Mouse (Mus musculus) liver, postnatal 0 days (tissue): Measurements from ENCODE around the gene Gnao1. TPM values are rescaled to one million over a fixed set of nuclear protein-coding genes. Genes with fewer than 3 reads are reported as not detected.

Source experiments
- ATAC-seq: fragments of 200-750 bp; cut with Nextera tagmentation; 2 replicates; pipeline ENCODE4 v1.8.0; 2017; ENCODE audit warnings: mild to moderate bottlenecking, moderate library complexity
- DNase-seq: peaks from one replicate; pipeline ENCODE4 v3.0.0-alpha.2; 2016
- H3K27ac ChIP-seq: fragments of 300-500 bp; sonication (generic); 2 replicates; pipeline ENCODE4 v1.5.1; 2014; ENCODE audit warnings: antibody characterized with exemption, moderate library complexity, mild to moderate bottlenecking, low read depth
- H3K27me3 ChIP-seq: fragments of 300-500 bp; sonication (generic); 2 replicates; pipeline ENCODE4 v1.6.1; 2014; ENCODE audit warnings: low read length, control low read depth, mixed read lengths; ENCODE audit not compliant: insufficient read depth
- H3K36me3 ChIP-seq: fragments of 300-500 bp; sonication (generic); replicated peaks from 2 replicates; pipeline ENCODE4 v1.6.1; 2014; ENCODE audit warnings: mild to moderate bottlenecking, control low read depth, low read length, moderate library complexity, mixed read lengths; ENCODE audit not compliant: insufficient read depth
- H3K4me1 ChIP-seq: fragments of 300-500 bp; sonication (generic); 2 replicates; pipeline ENCODE4 v1.6.1; 2014; ENCODE audit warnings: antibody characterized with exemption, mild to moderate bottlenecking, control low read depth; ENCODE audit not compliant: insufficient read depth
- H3K4me2 ChIP-seq: fragments of 300-500 bp; sonication (generic); 2 replicates; pipeline ENCODE4 v1.6.1; 2014; ENCODE audit warnings: low read depth, mild to moderate bottlenecking, low read length, moderate library complexity, mixed read lengths
- H3K4me3 ChIP-seq: fragments of 300-500 bp; sonication (generic); 2 replicates; pipeline ENCODE4 v1.5.1; 2014; ENCODE audit warnings: low read depth, low read length
- H3K9ac ChIP-seq: fragments of 300-500 bp; sonication (generic); replicated peaks from 2 replicates; pipeline ENCODE4 v1.6.1; 2014; ENCODE audit warnings: mild to moderate bottlenecking, moderate library complexity
- H3K9me3 ChIP-seq: fragments of 300-500 bp; sonication (generic); 2 replicates; pipeline ENCODE4 v1.6.1; 2016; ENCODE audit warnings: mild to moderate bottlenecking, control low read depth, low read length, mixed read lengths
- CTCF ChIP-seq: sonication (generic); IDR thresholded peaks from 2 replicates; pipeline ENCODE4 v1.5.1; 2016; ENCODE audit warnings: antibody characterized with exemption, low read depth
- EP300 ChIP-seq: IDR thresholded peaks from 2 replicates; pipeline ENCODE4 v1.6.1; 2016; ENCODE audit warnings: antibody characterized with exemption, low read depth, mild to moderate bottlenecking
- WGBS: fragments of 180-500 bp; shearing (Covaris S2); extraction: QIAGEN DNeasy Blood & Tissue Kit; methylation state at CpG from one replicate; pipeline ENCODE4 v1.1.7; 2014; ENCODE audit not compliant: insufficient replicate concordance; 5-methylcytosine and 5-hydroxymethylcytosine counted together
- polyA plus RNA-seq: library from polyadenylated mRNA; unstranded; fragments of >200 nt; fragmentation: Nextera tagmentation; extraction: Ambion mirVana; gene quantifications from 2 replicates; pipeline ENCODE4 v1.2.1, GENCODE M21; 2015

Gene Gnao1
- polyA plus RNA-seq, 1 experiment from 2014 or later: 0.08 TPM

GRCm38 (mm10) chr8:93958402-93958801 is 148.6 kb downstream of the Gnao1 start:
- no peaks in the 10 kb centered on the region for H3K36me3 ChIP-seq
- H3K4me2 ChIP-seq: no peak overlapping the region
- ATAC-seq: no peak
- H3K27me3 ChIP-seq: no peaks in the 10 kb centered on the region
- 74% methylated on average over 9 of the region's 9 CpGs for WGBS
- no peak overlapping the region for H3K4me3 ChIP-seq
- no peaks in the 10 kb centered on the region for H3K9me3 ChIP-seq
- H3K27ac ChIP-seq: no peak overlapping the region
- no peaks in the 10 kb centered on the region for H3K4me1 ChIP-seq
- TF ChIP-seq EP300: no peak
- TF ChIP-seq CTCF: no peak
- H3K9ac ChIP-seq: no peak overlapping the region
- no peak for DNase-seq

DNA sequence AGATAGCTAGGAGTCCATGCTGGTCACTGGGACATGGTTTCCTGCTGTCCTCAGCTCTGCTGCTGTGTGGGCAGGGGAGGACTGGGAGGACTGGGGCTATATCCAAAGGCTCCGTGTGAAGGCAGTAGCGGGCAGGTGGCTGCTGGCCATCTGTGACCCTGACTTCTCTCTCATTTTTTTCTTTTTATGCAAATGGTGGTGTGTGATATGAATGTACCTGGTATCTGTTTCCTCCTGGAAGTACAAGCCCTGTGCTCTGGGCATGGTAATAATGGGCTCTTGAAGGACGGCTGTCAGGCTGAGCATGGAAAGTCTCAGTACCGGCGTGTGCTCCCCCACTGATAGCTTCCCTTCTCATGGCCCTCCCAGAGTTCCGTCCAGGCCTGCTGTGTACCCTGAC is 151.1 kb downstream of the Gnao1 start:
- Histone ChIP-seq H3K27me3 (no peaks in the 10 kb centered on the region), H3K9ac (no peak overlapping the region), H3K4me1 (no peaks in the 10 kb centered on the region), H3K4me3 (no peak overlapping the region), H3K9me3 (no peaks in the 10 kb centered on the region), H3K4me2 (no peak overlapping the region), H3K27ac (no peak overlapping the region), H3K36me3 (no peaks in the 10 kb centered on the region)
- TF ChIP-seq CTCF (no peak), EP300 (no peak)
- DNase-seq (no peak), ATAC-seq (no peak)
- 77% methylated on average over 6 of the region's 6 CpGs for WGBS

DNA sequence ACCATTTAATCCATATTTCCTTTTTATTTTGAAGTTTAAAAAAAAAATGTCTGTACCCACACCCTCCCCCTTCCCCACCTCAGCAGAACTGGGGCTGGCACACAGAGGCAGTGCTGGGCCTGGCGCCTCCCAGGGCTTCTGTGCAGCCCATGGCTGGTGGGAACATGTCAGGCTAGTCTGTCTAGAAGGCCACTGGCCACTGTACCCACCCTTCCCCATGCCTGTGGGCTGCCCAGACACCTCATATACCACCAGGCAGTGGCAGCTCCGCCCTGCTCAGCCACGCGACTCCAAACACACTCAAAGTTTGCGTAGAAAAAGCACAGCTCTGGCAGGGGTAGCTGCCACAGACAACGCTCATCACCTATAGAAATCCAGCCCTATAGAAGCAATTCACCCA is 158.5 kb downstream of the Gnao1 start:
- peak; percentile 42; the same call in 1 of the 2 replicates for ATAC-seq
- no peaks in the 10 kb centered on the region for H3K9me3 ChIP-seq
- H3K4me2 ChIP-seq: no peak overlapping the region
- H3K36me3 ChIP-seq: peaks cover 21% of the 10 kb centered on the region
- WGBS: 71% methylated on average over 6 of the region's 6 CpGs
- no peak for DNase-seq
- H3K4me3 ChIP-seq: no peak overlapping the region
- H3K4me1 ChIP-seq: peaks cover 12% of the 10 kb centered on the region
- H3K27ac ChIP-seq: peak overlapping the region; percentile 48; the same call in 1 of the 2 replicates
- H3K9ac ChIP-seq: no peak overlapping the region
- no peaks in the 10 kb centered on the region for H3K27me3 ChIP-seq
- TF ChIP-seq EP300: no peak
- no peak for TF ChIP-seq CTCF

DNA sequence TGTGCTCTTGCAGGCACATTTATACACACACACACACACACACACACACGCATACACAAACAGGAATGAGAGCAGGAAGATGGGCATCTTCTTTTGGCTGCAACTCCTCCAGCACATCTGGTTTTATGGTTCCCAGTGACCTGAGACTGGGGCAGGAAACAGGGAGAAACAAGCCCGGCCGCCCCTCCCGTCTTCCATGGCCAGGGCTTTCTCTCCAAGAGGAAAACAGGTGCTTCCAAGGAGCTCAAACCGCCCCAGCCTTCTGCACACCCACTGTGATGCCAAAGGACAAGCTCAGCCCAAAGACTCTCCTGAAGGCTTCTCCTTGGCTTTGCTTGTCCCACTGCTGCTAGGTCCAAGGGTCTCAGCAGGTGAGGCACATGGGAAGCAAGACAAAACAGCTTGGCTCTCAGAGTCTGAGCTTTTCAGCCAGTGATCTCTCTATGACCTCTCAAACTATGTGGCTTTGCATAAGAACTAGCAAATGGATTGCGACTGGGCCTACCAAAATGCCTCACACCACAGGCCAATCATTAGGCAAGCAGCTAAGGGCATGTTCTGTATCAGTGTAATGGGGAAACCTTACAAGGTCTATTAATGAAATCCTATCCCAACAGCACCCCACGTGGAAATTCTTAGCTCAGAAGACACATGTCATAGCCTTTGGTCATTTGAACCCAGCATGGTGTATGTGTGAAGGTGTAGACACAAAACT is 160.0 kb downstream of the Gnao1 start:
- peaks cover 34% of the 10 kb centered on the region for H3K36me3 ChIP-seq
- ATAC-seq (no peak), DNase-seq (no peak)
- peaks cover 17% of the 10 kb centered on the region for H3K4me1 ChIP-seq
- no peak overlapping the region for H3K27ac ChIP-seq
- TF ChIP-seq EP300: no peak
- no peak for TF ChIP-seq CTCF
- WGBS: 75% methylated on average over 7 of the region's 7 CpGs
- no peaks in the 10 kb centered on the region for H3K9me3 ChIP-seq
- no peak overlapping the region for H3K9ac ChIP-seq
- H3K4me3 ChIP-seq: no peak overlapping the region
- no peaks in the 10 kb centered on the region for H3K27me3 ChIP-seq
- no peak overlapping the region for H3K4me2 ChIP-seq

DNA sequence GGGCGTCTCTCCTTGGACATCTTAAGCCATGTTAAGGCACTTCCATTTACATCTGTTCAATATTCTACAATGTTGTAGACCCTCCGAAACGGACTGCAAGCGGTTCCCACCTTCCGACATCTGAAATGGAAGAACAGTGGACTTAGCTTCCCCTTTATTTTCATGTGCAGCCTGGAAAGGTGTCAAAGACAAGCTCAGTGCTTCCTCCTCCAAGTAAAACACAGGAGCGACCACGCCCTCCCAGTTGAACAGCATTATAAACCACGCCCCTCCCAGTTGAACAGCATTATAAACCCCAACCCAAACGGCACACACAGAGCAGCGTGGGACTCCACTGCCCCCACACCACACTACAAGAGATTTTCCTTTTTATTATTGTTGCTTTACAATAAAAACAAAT is 161.7 kb downstream of the Gnao1 start:
- Histone ChIP-seq H3K9me3 (no peaks in the 10 kb centered on the region), H3K4me1 (peaks cover 17% of the 10 kb centered on the region), H3K27me3 (no peaks in the 10 kb centered on the region), H3K9ac (no peak overlapping the region), H3K27ac (no peak overlapping the region), H3K4me2 (no peak overlapping the region), H3K4me3 (no peak overlapping the region), H3K36me3 (peaks cover 49% of the 10 kb centered on the region)
- DNase-seq (no peak), ATAC-seq (no peak)
- 86% methylated on average over 10 of the region's 10 CpGs for WGBS
- no peak for TF ChIP-seq EP300
- no peak for TF ChIP-seq CTCF

DNA sequence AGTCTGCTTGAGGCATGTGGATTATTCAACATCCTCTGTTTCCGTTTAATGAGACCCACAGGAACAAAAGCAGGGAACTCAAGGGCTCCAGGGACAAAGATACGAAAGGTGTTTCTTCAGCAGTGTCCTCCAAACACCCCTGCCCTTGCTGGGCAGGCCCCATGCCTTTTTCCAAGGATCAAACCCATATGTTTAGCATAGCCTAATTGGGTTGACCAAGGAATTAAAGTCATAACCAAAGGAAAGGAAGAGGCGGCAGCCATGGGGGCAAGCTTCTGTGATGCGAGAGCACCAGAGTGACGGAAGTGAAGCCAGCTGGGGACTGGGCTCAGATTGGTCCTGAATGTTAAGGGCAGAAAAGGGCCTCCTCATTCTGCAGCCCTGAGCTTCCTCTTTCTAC is 162.4 kb downstream of the Gnao1 start:
- DNase-seq (no peak), ATAC-seq (no peak)
- H3K9ac ChIP-seq: no peak overlapping the region
- H3K27me3 ChIP-seq: no peaks in the 10 kb centered on the region
- H3K9me3 ChIP-seq: no peaks in the 10 kb centered on the region
- no peak overlapping the region for H3K27ac ChIP-seq
- H3K36me3 ChIP-seq: peaks cover 55% of the 10 kb centered on the region
- no peak for TF ChIP-seq CTCF
- TF ChIP-seq EP300: no peak
- H3K4me1 ChIP-seq: peaks cover 17% of the 10 kb centered on the region
- H3K4me3 ChIP-seq: no peak overlapping the region
- 90% methylated on average over 5 of the region's 5 CpGs for WGBS
- no peak overlapping the region for H3K4me2 ChIP-seq
